Mouse (Mus musculus): ENCODE data around the gene Tlx3. TPM values are rescaled to one million over a fixed set of nuclear protein-coding genes. Genes with fewer than 3 reads are reported as not detected.

Tlx3 gene
- 0.23 TPM in 1 of 2 replicates, not detected in the other for total RNA-seq (2021)
- long read RNA-seq, experiment 1: 0 reads
- long read RNA-seq, experiment 2, partial matches to known transcripts: 0 of 1 reads
- long read RNA-seq, experiment 2, other reads (novel, unspliced or antisense): 0 of 1 reads

- DNase-seq: peak; percentile 40
Observed at GRCm38 (mm10) chr11:33203383-33204328, at the start of gene Tlx3. Tlx3 (minus strand) TSS chr11:33203589.

- DNase-seq: no peak
Observed at GRCm38 (mm10) chr11:33240295-33240694, 36.9 kb upstream of the Tlx3 start.

- DNase-seq: no peak
Observed at GRCm38 (mm10) chr11:33234134-33234533, 30.7 kb upstream of the Tlx3 start.

GRCm38 (mm10) chr11:33232056-33232455 lies 28.7 kb upstream of the Tlx3 start:
- no peak for DNase-seq

- no peak for DNase-seq
Observed at GRCm38 (mm10) chr11:33228186-33228585, 24.8 kb upstream of the Tlx3 start.

- DNase-seq: peak; percentile 56
Observed at GRCm38 (mm10) chr11:33226516-33226915, 23.1 kb upstream of the Tlx3 start.

- DNase-seq: no peak
Observed at GRCm38 (mm10) chr11:33221566-33222365, 18.4 kb upstream of the Tlx3 start.

- DNase-seq: no peak
Observed at GRCm38 (mm10) chr11:33220763-33221162, 17.4 kb upstream of the Tlx3 start.

- DNase-seq: peak; percentile 56
Observed at GRCm38 (mm10) chr11:33217384-33218079, 14.1 kb upstream of the Tlx3 start.

GRCm38 (mm10) chr11:33207411-33207810 lies 4.0 kb upstream of the Tlx3 start:
- no peak for DNase-seq

- DNase-seq: no peak
Observed at GRCm38 (mm10) chr11:33204966-33205365, 1.6 kb upstream of the Tlx3 start.

- DNase-seq: peak; percentile 4
Observed at GRCm38 (mm10) chr11:33204329-33204705, 928 bp upstream of the Tlx3 start.

GRCm38 (mm10) chr11:33202972-33203371 lies 417 bp downstream of the Tlx3 start:
- peak; percentile 11 for DNase-seq

GRCm38 (mm10) chr11:33202296-33202695 lies 1.1 kb downstream of the Tlx3 start:
- peak; percentile 11 for DNase-seq

- no peak for DNase-seq
Observed at GRCm38 (mm10) chr11:33201626-33202010, 1.8 kb downstream of the Tlx3 start.

GRCm38 (mm10) chr11:33200764-33201625 lies 2.4 kb downstream of the Tlx3 start:
- peak; percentile 44 for DNase-seq

- peak; percentile 22 for DNase-seq
Observed at GRCm38 (mm10) chr11:33199906-33200763, 3.3 kb downstream of the Tlx3 start.

GRCm38 (mm10) chr11:33199117-33199514 lies 4.3 kb downstream of the Tlx3 start:
- peak; percentile 7 for DNase-seq

- DNase-seq: no peak
Observed at GRCm38 (mm10) chr11:33198351-33199116, 4.9 kb downstream of the Tlx3 start.
